Mouse (Mus musculus): ENCODE measurements around the gene Sfrp4.

GRCm38 (mm10) chr13:19630768-19631709 lies 8.1 kb downstream of the Sfrp4 start:
- no peak for TF ChIP-seq EP300 (IDR thresholded peaks at IDR 0.05; ENCODE audit: low read depth)
- no peak for TF ChIP-seq CTCF (IDR thresholded peaks at IDR 0.05; ENCODE audit: low read depth)

All from heart, postnatal 0 days (tissue).